Mouse (Mus musculus) kidney, postnatal 25 days (tissue): ENCODE measurements around the gene Parg.

ENCODE experiments used
- DNase-seq, 2 experiments: peaks; one replicate each; pipeline ENCODE4 v3.0.0; 2021; ENCODE audit warnings: mixed read lengths in 2 of 2

Gene Parg

GRCm38 (mm10) chr14:32321732-32322685 is 120.3 kb downstream of the Parg start, which contains the start of gene Ogdhl:
TSS of gene Ogdhl (plus strand) at chr14:32322019.
- DNase-seq, result peak; percentile 72 to 84

DNA sequence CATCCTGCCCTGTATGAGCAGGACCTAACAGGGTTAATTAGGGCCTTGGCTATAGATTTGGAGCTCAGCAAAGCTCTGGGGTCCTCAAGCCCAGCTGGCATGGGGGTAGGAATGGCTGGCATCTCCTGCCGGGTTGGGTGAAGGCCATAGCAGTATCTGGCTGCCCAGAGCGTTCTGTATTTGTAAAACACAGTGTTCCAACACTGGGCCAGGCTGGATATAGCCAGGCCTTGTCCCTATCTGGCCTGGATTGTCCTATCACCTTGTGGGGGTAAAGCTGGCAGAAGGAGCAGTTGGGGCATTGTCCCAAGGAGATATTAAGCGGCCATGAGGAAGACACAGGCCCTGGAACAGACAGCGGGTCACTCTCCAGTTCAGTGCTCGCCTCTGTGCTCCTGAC is 121.5 kb downstream of the Parg start:
- DNase-seq, result peak in 1 of 2 experiments; percentile 23

- DNase-seq, result peak in 1 of 2 experiments; percentile 33
These were observed 125.6 kb downstream of the Parg start for GRCm38 (mm10) chr14:32327366-32327765.

DNA sequence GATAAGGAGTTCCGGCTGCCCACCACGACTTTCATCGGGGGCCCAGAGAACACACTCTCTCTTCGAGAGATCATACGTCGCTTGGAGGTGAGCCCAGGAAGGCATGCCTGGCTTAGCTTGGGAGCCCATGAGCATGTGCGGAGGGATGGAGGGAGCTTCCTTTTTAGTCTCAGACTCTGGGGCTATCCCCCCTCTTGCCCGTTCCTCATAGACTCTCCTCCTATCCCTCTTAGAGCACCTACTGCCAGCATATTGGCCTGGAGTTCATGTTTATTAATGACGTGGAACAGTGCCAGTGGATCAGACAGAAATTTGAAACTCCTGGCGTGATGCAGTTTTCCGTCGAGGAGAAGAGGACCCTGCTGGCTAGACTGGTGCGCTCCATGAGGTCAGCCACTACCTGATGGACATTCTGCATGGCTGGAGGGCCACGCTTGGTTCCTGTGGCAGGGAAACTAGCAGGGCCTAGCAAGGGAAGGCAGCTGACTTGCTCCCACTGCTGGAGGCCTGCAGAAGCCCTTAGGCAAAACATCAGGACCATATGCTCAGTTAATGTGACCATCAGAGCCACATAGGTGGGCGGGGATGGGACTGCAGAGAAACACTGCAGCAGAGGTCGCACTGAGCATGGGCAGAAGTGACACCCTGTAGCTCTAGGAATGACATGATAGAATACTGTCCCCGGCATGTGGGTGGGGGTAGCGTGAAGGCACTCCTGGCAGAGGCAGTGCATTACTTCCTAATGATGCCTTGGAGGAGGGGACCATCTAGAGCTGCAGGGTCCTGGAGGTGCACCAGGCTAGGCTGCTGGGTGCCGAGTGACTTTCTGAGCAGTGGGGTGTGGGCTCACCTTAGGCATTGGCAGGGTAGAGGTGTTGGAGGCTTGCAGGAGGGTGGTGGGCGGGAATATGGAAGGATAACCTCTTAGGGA is 131.0 kb downstream of the Parg start:
- DNase-seq, result peak in 1 of 2 experiments; percentile 30

- DNase-seq, result peak in 1 of 2 experiments; percentile 9
These were observed 134.3 kb downstream of the Parg start for GRCm38 (mm10) chr14:32336021-32336420.

GRCm38 (mm10) chr14:32336547-32336946 is 134.8 kb downstream of the Parg start:
- DNase-seq, result peak in 1 of 2 experiments; percentile 19

DNA sequence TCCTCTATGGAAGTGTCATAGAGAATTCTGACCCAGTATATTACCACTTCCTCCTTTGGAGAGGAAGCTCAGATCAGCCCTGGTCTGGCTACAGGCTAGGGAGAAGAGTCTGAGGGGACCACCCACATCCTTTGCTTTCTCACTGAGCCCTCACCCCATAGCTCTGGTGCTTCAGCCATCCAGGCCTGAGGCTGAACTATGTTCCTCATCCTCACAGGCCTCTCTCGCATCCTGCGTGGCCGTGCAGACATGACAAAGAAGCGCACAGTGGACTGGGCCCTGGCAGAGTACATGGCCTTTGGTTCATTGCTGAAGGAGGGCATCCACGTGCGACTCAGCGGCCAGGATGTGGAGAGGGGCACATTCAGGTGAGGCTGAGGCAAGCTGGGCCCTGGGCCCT is 140.1 kb downstream of the Parg start:
- DNase-seq, result no peak

GRCm38 (mm10) chr14:32344176-32344575 is 142.4 kb downstream of the Parg start:
- no peak for DNase-seq

GRCm38 (mm10) chr14:32344694-32345093 is 142.9 kb downstream of the Parg start:
- DNase-seq, result no peak
